Mouse (Mus musculus) C2C12 (cell line): ENCODE measurements around the gene BC004004. TPM values are rescaled to one million over a fixed set of nuclear protein-coding genes. Genes with fewer than 3 reads are reported as not detected.

Experiments
- H3K27me3 ChIP-seq: one replicate; pipeline ENCODE4 v1.6.1; 2011; ENCODE audit not compliant: control insufficient read depth, insufficient read depth, insufficient read length
- H3K36me3 ChIP-seq: one replicate; pipeline ENCODE4 v1.6.1; 2011; ENCODE audit not compliant: control insufficient read depth, insufficient read depth
- H3K4me3 ChIP-seq: one replicate; pipeline ENCODE4 v1.5.1; 2011; ENCODE audit warnings: mild to moderate bottlenecking, control low read depth; ENCODE audit not compliant: poor library complexity, insufficient read depth, severe bottlenecking
- H3K79me2 ChIP-seq: one replicate; pipeline ENCODE4 v1.6.1; 2011; ENCODE audit not compliant: control insufficient read depth, insufficient read depth
- H3K79me3 ChIP-seq: one replicate; pipeline ENCODE4 v1.6.1; 2011; ENCODE audit warnings: low read depth, control low read depth
- H3ac ChIP-seq: one replicate; pipeline ENCODE3; 2011; ENCODE audit warnings: low read depth; ENCODE audit not compliant: control insufficient read depth, insufficient read length
- CEBPB ChIP-seq: IDR thresholded peaks from one replicate; pipeline ENCODE4 v1.6.1; 2011; ENCODE audit warnings: low read depth, mild to moderate bottlenecking, control low read depth, moderate library complexity
- CTCF ChIP-seq: IDR thresholded peaks from one replicate; pipeline ENCODE4 v1.5.1; 2011; ENCODE audit not compliant: control insufficient read depth, insufficient read depth, insufficient read length
- FOSL1 ChIP-seq: IDR thresholded peaks from one replicate; pipeline ENCODE4 v1.8.0; 2011; ENCODE audit warnings: mild to moderate bottlenecking, low read length; ENCODE audit not compliant: poor library complexity, insufficient read depth, severe bottlenecking
- MAX ChIP-seq: IDR thresholded peaks from one replicate; pipeline ENCODE4 v1.6.1; 2011; ENCODE audit warnings: mild to moderate bottlenecking, control low read depth
- MYOD1 ChIP-seq: IDR thresholded peaks from one replicate; pipeline ENCODE4 v1.6.1; 2011; ENCODE audit warnings: low read depth; ENCODE audit not compliant: control insufficient read depth, insufficient read length
- MYOG ChIP-seq: IDR thresholded peaks from one replicate; pipeline ENCODE4 v1.6.1; 2011; ENCODE audit not compliant: control insufficient read depth, insufficient read length; ENCODE audit errors: extremely low read depth
- USF1 ChIP-seq: IDR thresholded peaks from one replicate; pipeline ENCODE4 v1.6.1; 2011; ENCODE audit warnings: low read depth, mild to moderate bottlenecking, control low read depth, moderate library complexity
- polyA plus RNA-seq: library from polyadenylated mRNA; unstranded; fragments of >200 nt; fragmentation: generic; extraction: Trizol; gene quantifications from one replicate; pipeline ENCODE4 v1.2.1, GENCODE M21; 2012; ENCODE audit warnings: missing spikeins

BC004004 gene
- polyA plus RNA-seq, 1 experiment = 59.4 TPM

- no peak for TF ChIP-seq MYOD1
- no peak for TF ChIP-seq USF1
- no peak for TF ChIP-seq CTCF
- TF ChIP-seq MYOG = no peak
- no peak for TF ChIP-seq FOSL1
- no peak for TF ChIP-seq MAX
- TF ChIP-seq CEBPB = no peak
- H3K36me3 ChIP-seq = peaks cover 36% of the 10 kb centered on the region
- no peak overlapping the region for H3K4me3 ChIP-seq
- no peak overlapping the region for H3ac ChIP-seq
- peaks cover 66% of the 10 kb centered on the region for H3K79me2 ChIP-seq
- H3K79me3 ChIP-seq = peaks cover 34% of the 10 kb centered on the region
- H3K27me3 ChIP-seq = no peaks in the 10 kb centered on the region
These were observed 12.1 kb upstream of the BC004004 start for GRCm38 (mm10) chr17:29256507-29256906.

- Histone ChIP-seq H3K27me3 (no peaks in the 10 kb centered on the region), H3K79me2 (peaks cover 72% of the 10 kb centered on the region), H3ac (no peak overlapping the region), H3K36me3 (peaks cover 31% of the 10 kb centered on the region), H3K79me3 (peaks cover 38% of the 10 kb centered on the region), H3K4me3 (no peak overlapping the region)
- TF ChIP-seq FOSL1 = no peak
These were observed 11.5 kb upstream of the BC004004 start for GRCm38 (mm10) chr17:29257001-29257511.

DNA sequence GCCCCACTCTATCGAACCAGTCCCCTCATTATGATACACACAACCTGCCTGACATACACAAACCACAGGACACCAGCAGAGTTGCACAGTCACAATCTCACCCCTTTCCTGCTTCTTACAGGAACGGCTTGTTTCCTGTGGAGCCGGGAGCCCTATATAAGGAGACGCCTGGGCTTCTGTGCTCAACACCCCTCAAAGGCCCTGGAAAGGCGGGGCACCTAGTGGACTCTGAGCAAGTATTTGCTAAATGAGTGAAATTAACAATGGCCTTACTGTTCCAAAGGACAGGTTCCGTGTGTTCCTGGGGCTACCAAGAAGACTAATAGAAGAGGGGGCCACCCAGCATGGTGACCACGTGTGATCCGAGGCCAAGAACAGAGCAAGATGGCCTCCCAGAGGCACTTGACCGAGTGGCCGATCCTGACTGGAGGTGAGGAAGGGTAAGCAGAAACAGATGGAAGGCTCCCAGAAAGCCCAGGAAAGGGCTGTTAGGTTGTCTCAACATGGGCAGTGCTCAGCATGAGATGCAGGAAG lies 10.5 kb upstream of the BC004004 start:
- no peaks in the 10 kb centered on the region for H3K27me3 ChIP-seq
- H3K79me3 ChIP-seq = peaks cover 48% of the 10 kb centered on the region
- no peak for TF ChIP-seq MAX
- H3ac ChIP-seq = no peak overlapping the region
- H3K36me3 ChIP-seq = peaks cover 26% of the 10 kb centered on the region
- H3K4me3 ChIP-seq = no peak overlapping the region
- H3K79me2 ChIP-seq = peaks cover 76% of the 10 kb centered on the region

DNA sequence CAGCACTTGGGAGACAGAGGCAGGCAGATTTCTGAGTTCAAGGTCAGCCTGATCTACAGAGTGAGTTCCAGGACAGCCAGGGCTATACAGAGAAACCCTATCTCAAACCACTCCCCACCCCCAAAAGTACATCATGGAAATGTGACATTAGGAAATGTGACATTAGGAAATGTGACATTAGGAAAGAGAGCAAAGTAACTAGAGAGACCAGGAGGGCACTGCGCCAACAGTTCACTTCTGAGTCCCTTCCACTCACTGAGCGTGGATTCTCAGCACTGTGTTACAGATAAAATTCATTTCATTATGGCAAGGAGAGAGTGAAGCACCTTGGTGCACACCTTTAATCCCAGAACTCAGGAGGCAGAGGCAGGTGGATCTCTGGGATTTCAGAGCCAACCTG lies 9.7 kb upstream of the BC004004 start:
- Histone ChIP-seq H3K79me3 (peaks cover 53% of the 10 kb centered on the region), H3K27me3 (no peaks in the 10 kb centered on the region), H3K79me2 (peaks cover 82% of the 10 kb centered on the region), H3ac (no peak overlapping the region), H3K36me3 (peaks cover 26% of the 10 kb centered on the region), H3K4me3 (no peak overlapping the region)
- TF ChIP-seq CTCF (no peak), MYOG (no peak), USF1 (no peak), MAX (no peak), MYOD1 (no peak), CEBPB (no peak), FOSL1 (no peak)

DNA sequence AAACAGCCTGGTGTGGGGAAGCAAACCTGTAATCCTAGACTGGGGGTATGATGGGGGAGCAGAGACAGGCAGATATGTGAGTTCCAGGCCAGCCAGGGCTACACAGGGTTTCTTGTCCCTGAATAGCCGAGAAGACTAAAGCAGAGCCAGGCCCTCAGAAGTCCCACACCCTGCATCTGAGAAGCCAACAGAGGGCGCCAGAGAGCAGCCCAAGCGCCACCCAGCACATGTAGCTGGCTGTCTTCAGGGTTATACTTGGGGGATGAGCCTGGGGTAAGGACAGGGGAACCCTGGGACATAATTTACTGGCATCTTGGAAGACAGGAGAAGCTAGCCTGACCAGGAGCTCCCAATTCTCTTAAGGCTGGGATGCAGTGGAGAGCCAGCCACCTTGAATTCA lies 9.1 kb upstream of the BC004004 start:
- H3K79me2 ChIP-seq = peaks cover 82% of the 10 kb centered on the region
- TF ChIP-seq USF1 (no peak), MYOD1 (no peak), CTCF (peak; percentile 59), MAX (no peak)
- no peak overlapping the region for H3K4me3 ChIP-seq
- H3K79me3 ChIP-seq = peaks cover 50% of the 10 kb centered on the region
- peaks cover 26% of the 10 kb centered on the region for H3K36me3 ChIP-seq
- H3ac ChIP-seq = no peak overlapping the region
- H3K27me3 ChIP-seq = no peaks in the 10 kb centered on the region

DNA sequence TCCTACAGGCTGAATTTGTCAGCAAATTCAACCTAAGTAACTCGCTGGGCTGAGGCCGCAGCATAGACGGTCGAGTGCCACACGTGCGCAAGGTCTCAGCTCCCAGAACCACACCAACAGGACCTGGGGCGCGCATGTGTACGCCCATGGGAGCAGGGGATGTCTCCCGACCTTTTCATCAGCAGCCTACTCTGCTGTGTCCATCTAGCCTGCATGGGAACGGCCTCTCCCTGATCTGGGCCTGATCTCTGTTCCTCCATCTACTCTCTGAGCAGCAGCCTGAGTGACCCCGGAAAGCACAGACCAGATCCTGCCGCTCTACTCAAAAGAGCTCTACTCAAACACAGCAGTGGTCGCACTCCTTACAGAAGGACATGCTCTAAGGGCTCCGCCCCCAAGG lies 8.1 kb upstream of the BC004004 start:
- Histone ChIP-seq H3K4me3 (no peak overlapping the region), H3K79me2 (peaks cover 78% of the 10 kb centered on the region), H3K79me3 (peaks cover 49% of the 10 kb centered on the region), H3K27me3 (no peaks in the 10 kb centered on the region), H3K36me3 (peaks cover 26% of the 10 kb centered on the region), H3ac (peak overlapping the region; percentile 30)
- no peak for TF ChIP-seq CTCF
- no peak for TF ChIP-seq MAX
- no peak for TF ChIP-seq FOSL1
- no peak for TF ChIP-seq MYOG
- no peak for TF ChIP-seq MYOD1
- no peak for TF ChIP-seq USF1
- no peak for TF ChIP-seq CEBPB

DNA sequence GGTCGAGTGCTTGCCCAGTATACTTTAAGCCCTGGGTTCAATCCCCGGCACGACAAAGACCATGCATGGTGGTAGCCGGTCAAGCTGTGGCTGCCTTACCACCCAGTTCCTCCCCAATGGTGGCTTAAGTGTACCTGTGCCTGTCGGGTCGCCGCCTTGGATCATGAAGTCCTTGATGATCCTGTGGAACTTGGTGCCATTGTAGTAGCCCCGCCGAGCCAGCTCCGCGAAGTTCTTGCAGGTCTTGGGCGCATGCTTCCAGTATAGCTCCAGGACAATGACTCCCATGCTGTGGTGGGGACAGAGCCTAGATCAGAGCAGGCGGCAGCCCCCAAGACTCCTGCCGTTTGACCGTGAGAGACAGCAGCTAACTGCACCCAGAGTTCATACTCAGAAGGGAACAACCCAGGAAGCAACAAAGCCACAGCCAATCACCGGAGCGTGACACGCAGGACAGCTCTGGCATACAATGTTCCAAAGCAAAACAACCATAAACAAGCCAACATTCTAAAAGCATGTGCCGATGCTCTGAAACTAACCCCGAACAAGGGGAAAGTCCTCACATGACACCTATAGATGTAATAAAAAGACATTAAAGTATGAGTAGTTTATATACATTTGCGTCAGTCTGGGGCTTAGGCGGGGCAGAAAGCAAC lies 6.9 kb upstream of the BC004004 start:
- Histone ChIP-seq H3K79me3 (peaks cover 46% of the 10 kb centered on the region), H3K36me3 (peaks cover 22% of the 10 kb centered on the region), H3K27me3 (no peaks in the 10 kb centered on the region), H3K79me2 (peaks cover 66% of the 10 kb centered on the region), H3K4me3 (no peak overlapping the region), H3ac (peak overlapping the region; percentile 53)
- no peak for TF ChIP-seq FOSL1
- TF ChIP-seq CTCF = no peak
- no peak for TF ChIP-seq USF1
- TF ChIP-seq MYOG = no peak
